Mouse (Mus musculus): Measurements from ENCODE around the gene Ccnt1.

The Ccnt1 gene

GRCm38 (mm10) chr15:98570873-98571538 is at the start of gene Ccnt1, which contains the start of gene 4930415O20Rik:
Gene Ccnt1, minus strand, starts transcription at chr15:98570923.
Gene 4930415O20Rik, plus strand, starts transcription at chr15:98571004.
- in situ Hi-C loops (cut with MboI, MseI) = no loop called here

GRCm38 (mm10) chr15:98617176-98617537 is 46.4 kb upstream of the Ccnt1 start:
- in situ Hi-C loops (cut with MboI, MseI) = loop anchor here (5.0 kb wide), 1 partner anchor 50 kb away; no protein-coding TSS in a partner anchor

DNA sequence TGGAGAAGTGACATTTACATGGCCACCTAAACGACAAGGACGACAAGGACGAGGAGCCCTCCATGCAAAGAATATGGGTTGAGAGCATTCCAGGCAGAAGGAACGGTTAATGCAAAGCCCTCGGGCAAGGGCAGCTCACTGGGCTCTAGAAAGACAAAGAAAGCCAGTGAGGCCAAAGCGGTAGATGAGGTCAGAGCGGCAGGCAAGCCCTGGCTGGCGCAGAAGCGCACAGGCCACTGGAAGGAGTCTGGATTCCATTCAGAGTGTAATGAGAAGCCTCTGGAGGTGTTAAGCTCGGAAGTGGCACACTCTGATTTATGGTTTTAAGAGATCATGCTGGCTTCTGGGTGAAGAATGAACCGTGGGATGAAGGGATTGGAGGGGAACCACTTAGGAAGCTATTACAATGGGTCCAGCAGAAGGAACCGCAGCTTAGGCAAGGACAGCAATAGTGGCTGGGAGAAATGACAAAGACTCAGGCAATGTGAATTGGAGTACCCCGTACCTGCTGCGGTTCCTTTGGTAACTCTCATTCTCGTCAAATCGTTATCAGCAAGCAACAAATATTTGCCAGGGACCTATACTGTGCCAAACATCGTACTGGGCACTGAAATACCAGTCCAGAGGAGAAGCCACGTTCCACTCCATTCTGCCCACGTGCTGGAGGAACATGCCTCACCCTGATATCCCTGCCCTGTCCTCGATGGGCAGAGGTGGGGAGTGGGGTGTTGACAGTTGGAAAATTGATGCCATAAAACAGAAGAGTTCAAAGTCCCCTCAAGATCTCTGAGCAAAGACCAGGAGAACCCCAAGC is 45.8 kb upstream of the Ccnt1 start:
- in situ Hi-C loops (cut with MboI, MseI) = loop anchor here (5.0 kb wide), 1 partner anchor 49 kb away; no protein-coding TSS in a partner anchor

- in situ Hi-C loops (cut with MboI, MseI) = loop anchor here (5.0 kb wide), 1 partner anchor 48 kb away; no protein-coding TSS in a partner anchor
Measured at GRCm38 (mm10) chr15:98615751-98616150, 45.0 kb upstream of the Ccnt1 start.

DNA sequence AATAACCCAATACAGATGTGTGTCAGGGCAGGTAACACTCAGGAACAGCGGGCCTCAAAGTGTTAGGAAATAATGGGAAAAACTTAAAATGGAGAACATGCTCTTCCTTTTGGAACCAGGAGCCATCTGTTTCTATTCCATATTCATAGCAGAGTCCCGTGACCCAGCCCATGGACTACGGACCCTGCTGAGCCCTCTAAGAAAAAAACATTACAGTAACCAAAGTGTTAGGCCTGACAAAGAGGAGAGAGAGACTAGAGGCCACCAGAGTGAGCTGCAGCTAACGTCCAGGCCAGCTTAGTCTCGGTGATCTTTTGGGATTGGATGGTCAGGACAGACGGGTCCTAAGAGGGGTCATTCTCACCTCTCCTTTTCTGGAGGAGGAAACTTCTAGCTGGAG is 44.2 kb upstream of the Ccnt1 start:
- in situ Hi-C loops (cut with MboI, MseI) = loop anchor here (5.0 kb wide), 1 partner anchor 48 kb away; no protein-coding TSS in a partner anchor

DNA sequence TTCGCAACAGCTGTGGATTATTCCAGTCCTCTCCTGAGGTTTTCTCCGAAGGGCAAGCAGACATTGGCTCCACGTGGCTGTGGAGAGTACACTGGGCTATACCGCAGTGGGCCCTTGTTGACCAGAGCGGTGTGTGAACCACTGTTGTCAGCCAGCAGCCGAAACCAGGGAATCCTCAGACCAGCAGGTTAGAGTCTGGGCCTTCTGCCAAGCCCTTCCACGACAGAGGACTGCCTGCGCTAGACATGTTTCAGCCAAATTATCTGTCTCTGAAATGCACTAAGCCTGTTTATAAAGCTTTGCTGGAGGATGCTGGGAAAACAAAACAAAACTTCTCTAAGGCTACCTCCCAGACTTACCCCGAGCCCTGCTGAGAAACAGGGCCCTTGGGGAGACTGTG is 43.8 kb upstream of the Ccnt1 start:
- in situ Hi-C loops (cut with MboI, MseI) = no loop called here

GRCm38 (mm10) chr15:98612229-98612628 is 41.5 kb upstream of the Ccnt1 start:
- in situ Hi-C loops (cut with MboI, MseI) = no loop called here

DNA sequence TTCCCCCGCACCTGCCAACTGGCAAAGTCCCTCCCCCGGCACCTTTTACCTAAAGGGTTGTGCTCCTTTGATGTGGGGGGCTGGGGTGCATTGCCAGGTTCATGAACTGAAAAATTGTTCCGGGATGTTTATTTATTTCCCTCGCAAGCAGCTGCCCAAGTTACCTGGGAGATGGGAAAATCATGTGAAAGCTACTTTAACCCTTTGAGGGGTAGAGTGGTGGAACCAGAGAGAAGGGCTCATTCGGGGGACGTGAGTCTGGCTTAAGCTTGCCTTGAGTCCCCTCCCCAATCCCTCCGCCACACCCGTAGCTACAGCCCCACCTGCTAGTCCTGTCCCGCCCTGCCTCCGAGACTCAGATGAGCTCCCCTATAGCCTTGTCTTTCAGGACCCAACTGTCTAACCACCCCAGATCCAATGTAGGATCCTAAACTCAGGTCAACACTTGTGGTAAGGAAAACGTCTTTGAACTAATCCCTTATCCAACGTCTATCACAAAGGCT is 39.5 kb upstream of the Ccnt1 start:
- in situ Hi-C loops (cut with MboI, MseI) = no loop called here

DNA sequence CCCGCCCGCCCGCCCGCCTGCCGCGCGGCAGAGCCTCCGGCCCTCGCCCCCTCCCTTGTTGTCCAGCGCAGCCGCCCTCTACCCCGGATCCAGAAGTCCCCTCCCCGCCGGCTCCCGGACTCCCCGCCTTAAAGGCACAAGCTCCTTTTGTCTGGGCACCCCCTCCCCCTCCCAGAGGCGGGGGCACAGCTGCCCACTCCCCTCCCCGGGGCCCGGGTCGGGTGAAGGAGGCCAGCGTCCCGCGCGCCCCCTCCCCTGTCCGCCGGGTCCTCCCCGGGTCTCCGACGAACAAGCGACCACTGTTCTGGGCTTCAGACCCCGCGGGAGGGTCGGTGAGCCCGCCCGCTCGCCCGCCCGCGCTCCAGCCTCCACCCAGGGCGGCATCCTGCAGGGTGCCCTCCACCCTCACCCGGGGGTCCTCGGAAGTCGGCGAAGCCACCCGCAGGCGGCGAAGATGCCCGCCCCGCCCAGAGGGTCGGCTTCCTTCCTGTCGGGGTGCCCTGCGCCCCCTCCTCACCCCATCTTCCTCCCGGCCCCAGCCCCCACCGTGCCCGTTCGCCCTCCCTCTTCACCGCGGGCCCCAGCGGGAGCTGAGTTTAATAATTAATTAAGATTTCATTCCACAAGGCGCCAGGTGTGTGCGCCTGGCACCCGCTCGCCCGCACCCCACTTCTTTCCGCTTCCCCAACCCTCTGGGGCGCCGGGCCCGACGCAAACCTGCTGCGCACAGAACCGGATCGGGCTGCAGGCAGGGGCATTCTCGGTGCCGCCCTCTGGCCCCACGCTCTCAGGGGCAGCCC is 38.8 kb upstream of the Ccnt1 start, which contains the start of gene Adcy6:
Adcy6 (minus strand) TSS at position 746 of the 800 bp plus-strand sequence.
- in situ Hi-C loops (cut with MboI, MseI) = no loop called here

DNA sequence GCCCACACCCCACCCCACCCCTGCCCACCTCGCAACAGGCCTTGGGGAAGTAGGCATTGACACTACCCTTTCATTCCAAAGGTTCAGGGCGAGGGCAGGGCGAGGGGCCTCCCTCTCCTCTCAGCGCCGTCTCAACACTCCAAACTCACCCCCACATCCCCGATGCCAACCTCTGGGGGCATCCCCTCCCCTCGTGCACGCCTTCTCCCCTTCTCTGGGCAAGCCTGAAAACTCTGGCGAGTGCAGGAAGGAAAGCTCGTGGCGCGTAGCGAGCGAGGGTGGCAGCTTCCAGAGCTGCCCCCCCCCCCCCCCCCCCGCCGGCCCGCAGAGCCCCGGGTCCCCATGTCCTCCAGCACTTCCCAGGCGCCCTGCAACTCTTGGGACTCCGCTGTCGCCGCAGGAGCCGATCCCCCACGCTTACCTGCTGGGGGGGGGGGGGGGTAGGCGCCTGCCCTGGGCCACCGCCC is 38.1 kb upstream of the Ccnt1 start:
- in situ Hi-C loops (cut with MboI, MseI) = no loop called here

DNA sequence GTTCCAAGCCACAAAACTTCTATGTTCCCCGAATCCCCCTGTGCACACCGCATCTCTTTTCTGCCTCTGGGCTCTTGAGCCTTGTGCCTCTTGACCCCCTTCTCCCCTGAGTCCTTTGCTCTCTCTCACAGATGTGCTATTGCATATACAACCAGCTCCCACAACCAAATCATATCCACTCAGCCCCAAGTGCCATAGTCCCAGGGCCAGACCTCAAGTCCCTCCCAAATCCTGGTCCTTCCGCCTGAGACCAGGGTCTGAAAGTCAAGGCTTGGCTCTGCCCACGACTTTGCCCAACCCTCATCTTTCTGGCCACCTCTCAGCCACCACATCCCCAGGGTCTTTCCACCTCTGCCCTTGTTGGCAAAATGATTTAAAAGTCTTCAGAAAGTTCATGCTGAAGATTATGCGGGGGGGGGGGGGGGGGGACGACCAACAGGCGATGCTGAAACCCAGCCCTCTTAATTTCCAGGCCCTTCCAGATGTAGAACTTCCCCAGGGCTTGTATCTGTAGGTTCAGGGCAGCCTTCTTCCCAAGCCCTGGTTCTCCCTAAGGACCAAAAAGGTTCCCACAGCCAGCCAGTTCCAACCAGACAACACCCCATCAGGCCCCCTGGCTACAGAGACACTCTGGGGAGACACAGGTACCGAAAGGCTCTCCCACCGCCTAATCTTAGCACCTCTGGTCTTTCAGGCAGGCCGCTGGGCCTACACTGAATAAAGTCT is 37.5 kb upstream of the Ccnt1 start:
- in situ Hi-C loops (cut with MboI, MseI) = no loop called here

DNA sequence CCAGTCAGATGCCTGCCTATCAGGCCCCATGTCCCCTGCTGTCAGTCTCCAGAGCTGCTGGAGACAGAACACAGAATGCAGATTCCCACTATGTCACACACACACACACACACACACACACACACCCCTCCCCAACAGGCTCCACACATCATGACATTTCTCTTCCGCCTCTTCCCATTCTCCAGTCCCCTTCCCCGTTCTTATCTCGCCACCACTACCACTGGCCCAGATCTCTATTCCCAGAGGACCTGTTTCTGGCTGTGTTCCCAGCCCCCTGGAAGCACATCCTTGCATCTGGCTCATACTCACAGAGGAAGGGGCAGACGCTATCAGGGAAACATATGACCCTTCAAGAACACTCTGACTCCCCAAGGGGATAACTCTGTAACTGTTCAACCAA is 36.8 kb upstream of the Ccnt1 start:
- in situ Hi-C loops (cut with MboI, MseI) = no loop called here

DNA sequence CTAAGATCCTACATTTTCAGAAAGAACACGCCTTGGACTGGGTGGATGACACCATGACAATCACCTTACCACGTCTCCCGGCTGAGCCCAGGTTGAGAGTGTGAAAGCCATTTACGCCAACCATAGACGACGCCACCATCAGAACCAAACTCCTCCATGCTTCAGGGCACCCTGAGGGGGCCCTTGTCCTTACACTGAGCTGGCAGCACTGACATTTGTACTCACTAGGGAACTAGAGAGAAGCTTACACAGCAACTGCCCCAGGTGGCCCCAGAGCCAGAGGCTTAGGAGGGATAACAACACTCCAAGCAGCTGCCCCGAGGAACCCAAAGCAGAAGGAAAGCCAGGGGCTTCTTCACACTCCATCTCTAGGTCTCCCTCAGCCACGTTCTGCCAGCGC is 36.0 kb upstream of the Ccnt1 start:
- in situ Hi-C loops (cut with MboI, MseI) = no loop called here

GRCm38 (mm10) chr15:98606051-98606536 is 35.4 kb upstream of the Ccnt1 start:
- in situ Hi-C loops (cut with MboI, MseI) = no loop called here

DNA sequence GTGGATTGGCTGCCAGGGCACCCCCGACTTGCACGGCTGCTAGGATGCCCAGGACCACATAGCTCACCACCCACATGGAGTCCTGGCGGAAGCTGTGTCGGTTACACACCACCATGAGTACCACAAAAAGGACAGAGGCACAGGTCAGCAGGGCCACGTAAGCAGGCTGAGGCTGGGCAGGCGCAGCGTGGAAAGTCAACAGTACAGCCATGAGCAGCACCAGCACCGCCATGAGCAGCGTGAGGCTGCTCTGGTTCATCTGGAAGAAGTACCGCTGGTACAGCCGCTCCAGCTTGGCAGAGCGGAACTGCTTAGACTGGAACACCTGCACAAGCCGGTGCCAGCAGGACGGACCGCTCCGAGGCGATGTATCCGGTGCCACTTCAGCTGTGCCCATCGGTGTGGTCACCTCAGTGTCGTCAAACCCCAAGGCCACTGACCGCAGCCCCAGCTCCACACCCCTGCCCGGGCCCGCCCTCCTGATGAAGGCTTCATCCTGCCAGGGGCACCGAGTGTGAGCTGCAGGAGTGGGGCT is 33.4 kb upstream of the Ccnt1 start:
- in situ Hi-C loops (cut with MboI, MseI) = no loop called here

DNA sequence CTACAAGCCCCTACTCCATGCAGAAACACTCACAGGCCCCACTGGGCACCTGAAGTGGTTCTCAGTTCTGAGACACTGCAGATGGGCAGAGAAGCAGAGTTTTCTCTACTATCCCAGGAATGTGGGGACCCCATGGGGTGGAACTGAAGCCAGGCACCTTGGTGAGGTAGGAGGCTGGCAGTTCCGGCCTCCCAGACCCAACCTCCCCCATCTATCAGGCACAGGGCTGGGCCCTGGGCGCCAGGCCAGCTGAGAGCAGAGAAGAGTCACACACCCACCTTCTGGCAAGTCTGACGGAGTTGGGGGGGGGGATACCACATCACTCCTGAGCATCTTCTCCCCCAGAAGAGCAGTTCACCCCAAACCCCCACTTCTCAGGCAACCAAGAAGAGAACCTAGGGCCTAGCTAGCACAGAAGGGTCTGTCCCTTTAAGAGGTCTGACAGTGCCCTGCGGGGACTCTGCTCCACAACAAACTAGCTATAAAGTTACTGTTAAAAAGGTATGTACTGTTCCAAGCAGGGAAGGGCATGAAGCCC is 32.3 kb upstream of the Ccnt1 start:
- in situ Hi-C loops (cut with MboI, MseI) = no loop called here

- in situ Hi-C loops (cut with MboI, MseI) = no loop called here
Measured at GRCm38 (mm10) chr15:98602191-98602881, 31.6 kb upstream of the Ccnt1 start.

DNA sequence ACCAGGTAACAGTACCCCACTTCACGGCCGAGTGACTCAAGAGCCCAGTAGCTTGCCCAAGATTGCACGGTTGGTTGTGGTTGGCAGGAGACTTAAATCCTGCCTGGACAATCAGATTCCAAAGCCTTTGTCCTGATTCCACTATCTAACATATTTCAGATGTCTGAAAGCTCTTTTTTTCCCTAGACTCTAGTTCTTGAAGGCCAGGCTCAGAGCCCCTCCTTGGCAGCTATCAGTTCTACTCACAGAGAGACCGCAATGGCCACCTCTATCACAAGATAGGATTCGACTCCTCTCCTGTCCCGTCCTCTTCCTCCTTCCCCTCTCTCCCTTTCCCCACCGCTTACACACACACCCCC is 31.1 kb upstream of the Ccnt1 start:
- in situ Hi-C loops (cut with MboI, MseI) = no loop called here

DNA sequence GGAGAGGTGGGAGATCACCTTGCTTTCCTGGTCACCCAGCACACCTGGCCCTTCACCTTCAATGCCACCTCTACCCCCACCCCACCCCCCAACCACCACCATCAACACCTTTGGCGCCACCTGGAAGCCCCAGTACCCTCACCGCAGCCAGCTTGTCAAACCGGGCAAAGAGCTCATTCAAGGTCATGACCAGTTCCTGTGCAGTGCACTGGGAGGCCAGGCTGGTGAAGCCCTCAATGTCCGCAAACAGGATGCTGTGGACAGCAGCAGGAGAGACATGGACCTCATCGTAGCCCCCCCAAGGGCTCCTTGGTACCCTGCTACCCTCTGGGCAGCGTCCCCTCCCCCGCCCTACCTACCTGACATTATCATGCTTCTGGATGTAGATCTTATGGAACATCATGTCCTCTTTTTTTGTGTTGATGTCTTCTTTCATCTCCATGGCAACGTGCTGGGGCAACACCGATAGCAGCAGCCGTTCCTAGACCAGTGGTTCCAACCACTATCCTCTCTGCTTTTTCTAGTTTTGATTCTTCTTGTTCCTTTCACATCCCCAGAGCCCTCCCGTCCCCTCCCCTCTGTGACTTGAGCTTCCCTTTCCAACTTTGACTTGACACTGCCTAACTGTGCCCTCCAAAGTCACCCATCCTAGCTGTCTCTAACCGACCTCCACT is 29.4 kb upstream of the Ccnt1 start:
- in situ Hi-C loops (cut with MboI, MseI) = no loop called here
